ENCODE assay signal across 16 mouse cellular contexts in the genomic region with DNA sequence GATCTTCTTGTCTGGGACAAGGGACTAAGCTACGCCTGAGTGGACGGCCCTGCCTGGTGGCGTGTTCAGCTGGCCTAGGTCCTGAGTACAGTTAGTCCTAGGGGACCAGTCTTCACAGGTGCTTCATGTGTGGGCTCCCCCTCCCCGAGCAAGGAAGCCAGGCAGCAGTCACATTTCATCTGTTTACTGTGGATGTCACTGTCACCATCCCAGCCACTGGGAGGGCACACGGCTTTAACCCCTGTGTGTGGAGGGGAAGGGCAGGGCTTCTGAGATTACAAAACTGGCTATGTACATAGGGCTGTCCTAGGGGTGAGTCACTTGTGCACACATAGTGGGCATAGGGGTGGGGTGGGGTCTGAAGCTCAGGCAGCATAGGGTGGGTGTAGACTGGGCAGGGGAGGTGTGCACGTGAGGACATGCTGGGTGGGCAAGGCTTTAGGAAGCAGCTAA. TPM values are rescaled to one million over a fixed set of nuclear protein-coding genes. Genes with fewer than 3 reads are reported as not detected.
DNase-seq lines count a peak whose midpoint lies in the region; ATAC-seq and TF ChIP-seq lines count a peak whose summit lies in the region.
"Had no signal": no experiment of that assay in that cellular context is flagged by ENCODE, and none has a peak within 500 bp of the region (broad histone marks: within the 10 kb centered on the region; RNA-seq: fewer than 3 reads in every experiment).

No protein-coding gene starts in this region.

- TF ChIP-seq CTCF in kidney, postnatal 0 days (IDR thresholded peaks at IDR 0.05; ENCODE audit: low read depth): no peak
- TF ChIP-seq CTCF in MEL (IDR thresholded peaks at IDR 0.05 in 2 of 3, conservative IDR thresholded peaks at IDR 0.05 in 1 of 3; ENCODE audit: control insufficient read depth in 1 of 3, insufficient read depth in 1 of 3, low read depth in 2 of 3, low read length in 3 of 3, poor library complexity in 1 of 3, severe bottlenecking in 1 of 3): no peak
- TF ChIP-seq CTCF in liver, postnatal 0 days (IDR thresholded peaks at IDR 0.05; ENCODE audit: low read depth): no peak

- H3K27me3 ChIP-seq in forebrain, embryonic 13.5 days: no peaks in the 10 kb centered on the region
- no peaks in the 10 kb centered on the region for H3K27me3 ChIP-seq in forebrain, embryonic 11.5 days (ENCODE audit: control insufficient read depth, insufficient read depth, low read length)
- H3K27me3 ChIP-seq in kidney, postnatal 0 days (ENCODE audit: insufficient read depth, low read length): no peaks in the 10 kb centered on the region
- H3K27me3 ChIP-seq in MEL (ENCODE audit: control insufficient read depth in 1 of 2, insufficient read depth in 2 of 2, low read length in 2 of 2): no peaks in the 10 kb centered on the region
- no peaks in the 10 kb centered on the region for H3K27me3 ChIP-seq in liver, postnatal 0 days (ENCODE audit: insufficient read depth, low read length)

- ATAC-seq in forebrain, embryonic 13.5 days: no peak
- ATAC-seq in forebrain, embryonic 11.5 days (replicated peaks; ENCODE audit: low FRiP score): no peak
- ATAC-seq in kidney, postnatal 0 days (replicated peaks; ENCODE audit: low FRiP score, low read depth): peak; percentile 44; the same call in 1 of the 2 replicates
- peak; percentile 86 for ATAC-seq in liver, postnatal 0 days

- no peak overlapping the region for H3K4me2 ChIP-seq in forebrain, embryonic 13.5 days
- no peak overlapping the region for H3K4me2 ChIP-seq in forebrain, embryonic 11.5 days (ENCODE audit: low read depth, low read length, severe bottlenecking)
- H3K4me2 ChIP-seq in kidney, postnatal 0 days (ENCODE audit: low read length): no peak overlapping the region
- H3K4me2 ChIP-seq in liver, postnatal 0 days (ENCODE audit: low read depth, low read length): no peak overlapping the region

- H3K79me2 ChIP-seq in MEL (ENCODE audit: control insufficient read depth, insufficient read depth, low read length, poor library complexity): no peaks in the 10 kb centered on the region

- peaks cover 24% of the 10 kb centered on the region for H3K4me1 ChIP-seq in forebrain, embryonic 13.5 days
- no peaks in the 10 kb centered on the region for H3K4me1 ChIP-seq in forebrain, embryonic 11.5 days (replicated peaks; ENCODE audit: control insufficient read depth, insufficient read depth, low read length)
- peaks cover 21% of the 10 kb centered on the region; the same call in 1 of the 2 replicates for H3K4me1 ChIP-seq in kidney, postnatal 0 days (replicated peaks; ENCODE audit: insufficient read depth, low read length)
- H3K4me1 ChIP-seq in MEL (ENCODE audit: control insufficient read depth in 1 of 2, insufficient read depth in 2 of 2, low read length in 2 of 2): no peaks in the 10 kb centered on the region
- H3K4me1 ChIP-seq in liver, postnatal 0 days (ENCODE audit: insufficient read depth): peaks cover 6% of the 10 kb centered on the region; the same call in 1 of the 2 replicates

- TF ChIP-seq RAD21 in MEL (IDR thresholded peaks at IDR 0.05; ENCODE audit: low read depth, low read length): no peak

- H3K9ac ChIP-seq in forebrain, embryonic 13.5 days: no peak overlapping the region
- no peak overlapping the region for H3K9ac ChIP-seq in forebrain, embryonic 11.5 days (ENCODE audit: low read length)
- no peak overlapping the region for H3K9ac ChIP-seq in kidney, postnatal 0 days (ENCODE audit: low read depth, low read length)
- no peak overlapping the region for H3K9ac ChIP-seq in MEL (ENCODE audit: control insufficient read depth, low read depth, low read length, poor library complexity, severe bottlenecking)
- no peak overlapping the region for H3K9ac ChIP-seq in liver, postnatal 0 days (replicated peaks)

- no peak; a peak in 1 of 4 replicates for TF ChIP-seq POLR2A in MEL (IDR thresholded peaks at IDR 0.05; ENCODE audit: control insufficient read depth in 1 of 2, insufficient read depth in 1 of 2, low read depth in 1 of 2, low read length in 2 of 2, poor library complexity in 1 of 2)

- TF ChIP-seq EP300 in MEL (IDR thresholded peaks at IDR 0.05; ENCODE audit: low read depth in 1 of 2, low read length in 2 of 2): no peak
- TF ChIP-seq EP300 in liver, postnatal 0 days (IDR thresholded peaks at IDR 0.05; ENCODE audit: low read depth): no peak

- H3K4me3 ChIP-seq in forebrain, embryonic 13.5 days: no peak overlapping the region
- no peak overlapping the region for H3K4me3 ChIP-seq in forebrain, embryonic 11.5 days (ENCODE audit: low read depth, low read length)
- H3K4me3 ChIP-seq in kidney, postnatal 0 days (replicated peaks; ENCODE audit: low read depth, low read length): no peak overlapping the region
- H3K4me3 ChIP-seq in MEL (ENCODE audit: control insufficient read depth in 1 of 2, insufficient read depth in 1 of 2, low read depth in 2 of 2, low read length in 2 of 2): no peak overlapping the region
- no peak overlapping the region for H3K4me3 ChIP-seq in liver, postnatal 0 days (ENCODE audit: low read depth, low read length)

- 0 out of 2 replicates have a peak overlapping the region, but pooled peaks have one; percentile 14 for H3K27ac ChIP-seq in forebrain, embryonic 13.5 days
- H3K27ac ChIP-seq in forebrain, embryonic 11.5 days (ENCODE audit: low read depth, low read length): no peak overlapping the region
- H3K27ac ChIP-seq in kidney, postnatal 0 days: peak overlapping the region; percentile 47; the same call in 1 of the 2 replicates
- no peak overlapping the region for H3K27ac ChIP-seq in MEL (ENCODE audit: control insufficient read depth, low read depth, low read length)
- H3K27ac ChIP-seq in liver, postnatal 0 days (ENCODE audit: low read depth): 0 out of 2 replicates have a peak overlapping the region, but pooled peaks have one; percentile 35

- H3K9me3 ChIP-seq in forebrain, embryonic 13.5 days (replicated peaks): no peaks in the 10 kb centered on the region
- H3K9me3 ChIP-seq in forebrain, embryonic 11.5 days (ENCODE audit: control insufficient read depth, low read length): no peaks in the 10 kb centered on the region
- H3K9me3 ChIP-seq in kidney, postnatal 0 days (replicated peaks; ENCODE audit: low read length): no peaks in the 10 kb centered on the region
- no peaks in the 10 kb centered on the region for H3K9me3 ChIP-seq in MEL (replicated peaks; ENCODE audit: insufficient read depth, low read length)
- no peaks in the 10 kb centered on the region for H3K9me3 ChIP-seq in liver, postnatal 0 days (ENCODE audit: low read length)

- H3K36me3 ChIP-seq in forebrain, embryonic 13.5 days (ENCODE audit: poor library complexity, severe bottlenecking): peaks cover 56% of the 10 kb centered on the region
- H3K36me3 ChIP-seq in forebrain, embryonic 11.5 days (ENCODE audit: control insufficient read depth, insufficient read depth, low read length): peaks cover 18% of the 10 kb centered on the region
- peaks cover 14% of the 10 kb centered on the region; the same call in 1 of the 2 replicates for H3K36me3 ChIP-seq in kidney, postnatal 0 days (ENCODE audit: insufficient read depth, low read length)
- no peaks in the 10 kb centered on the region for H3K36me3 ChIP-seq in MEL (ENCODE audit: control insufficient read depth in 1 of 2, insufficient read depth in 2 of 2, low read length in 2 of 2)
- H3K36me3 ChIP-seq in liver, postnatal 0 days (replicated peaks; ENCODE audit: insufficient read depth, low read length): peaks cover 29% of the 10 kb centered on the region

- no peak for DNase-seq in forebrain, embryonic 11.5 days (ENCODE audit: low spot score)
- no peak for DNase-seq in kidney, postnatal 0 days (ENCODE audit: low spot score)
- no peak for DNase-seq in kidney, postnatal 10 days
- no peak for DNase-seq in MEL (ENCODE audit: low read depth, low spot score)
- DNase-seq in liver, postnatal 0 days: peak; percentile 56
- no peak for DNase-seq in spleen, adult 12 weeks (ENCODE audit: low spot score)
- DNase-seq in thymus, postnatal 10 days (ENCODE audit: low spot score in 2 of 2): no peak
- DNase-seq: cerebellum, adult 18-20 months; heart, adult 18-20 months; heart, postnatal 36 days; thymus, postnatal 25 days had no signal

- WGBS in forebrain, embryonic 13.5 days: 73% methylated on average over 6 of the region's 6 CpGs
- WGBS in forebrain, embryonic 11.5 days: 75% methylated on average over 6 of the region's 6 CpGs
- 35% methylated on average over 6 of the region's 6 CpGs for WGBS in kidney, postnatal 0 days
- WGBS in liver, postnatal 0 days (ENCODE audit: insufficient replicate concordance): 47% methylated on average over 6 of the region's 6 CpGs

RNA-seq across cellular contexts. Expression of a gene that starts 15.0 kb away (rescaled TPM):
- 19.7 and 20.2 TPM in 2 replicates for polyA plus RNA-seq in forebrain, embryonic 13.5 days (2015; fragmentation: Nextera tagmentation; extraction: Ambion mirVana)
- polyA plus RNA-seq in forebrain, embryonic 11.5 days (2014; fragmentation: Nextera tagmentation; extraction: Ambion mirVana): 16.5 and 17.4 TPM in 2 replicates
- polyA plus RNA-seq in kidney, postnatal 0 days (2015; fragmentation: Nextera tagmentation; extraction: Ambion mirVana): 94.5 and 94.7 TPM in 2 replicates
- 0.56 and 0.81 TPM in 2 replicates for total RNA-seq in MEL (2012; rRNA removed)
- polyA plus RNA-seq in MEL (2012; ENCODE audit: insufficient read depth in 1 of 2, insufficient read length in 2 of 2, low read depth in 1 of 2, low replicate concordance in 2 of 2, missing spikeins in 1 of 2): 1 to 10 TPM in 1 of 2 experiments, not detected in 1; 8.0 TPM
- 16.2 and 17.3 TPM in 2 replicates for polyA plus RNA-seq in liver, postnatal 0 days (2015; fragmentation: Nextera tagmentation; extraction: Ambion mirVana)

RNA-seq across cellular contexts. Expression of a gene that starts 16.4 kb away (rescaled TPM):
- polyA plus RNA-seq in forebrain, embryonic 13.5 days (2015; fragmentation: Nextera tagmentation; extraction: Ambion mirVana): 89.2 and 95.0 TPM in 2 replicates
- 56.8 and 59.2 TPM in 2 replicates for polyA plus RNA-seq in forebrain, embryonic 11.5 days (2014; fragmentation: Nextera tagmentation; extraction: Ambion mirVana)
- polyA plus RNA-seq in kidney, postnatal 0 days (2015; fragmentation: Nextera tagmentation; extraction: Ambion mirVana): 13.1 and 14.5 TPM in 2 replicates
- 35.8 and 57.6 TPM in 2 replicates for total RNA-seq in MEL (2012; rRNA removed)
- 1,000 to 10,000 TPM in 1 of 2 experiments, 100 to 1,000 TPM in 1; 101 to 1,219 TPM for polyA plus RNA-seq in MEL (2012; ENCODE audit: insufficient read depth in 1 of 2, insufficient read length in 2 of 2, low read depth in 1 of 2, low replicate concordance in 2 of 2, missing spikeins in 1 of 2)
- polyA plus RNA-seq in liver, postnatal 0 days (2015; fragmentation: Nextera tagmentation; extraction: Ambion mirVana): 14.5 and 16.1 TPM in 2 replicates

RNA-seq across cellular contexts. Expression of a gene that starts 35.3 kb away (rescaled TPM):
- 15.8 and 16.3 TPM in 2 replicates for polyA plus RNA-seq in forebrain, embryonic 13.5 days (2015; fragmentation: Nextera tagmentation; extraction: Ambion mirVana)
- 17.2 and 18.6 TPM in 2 replicates for polyA plus RNA-seq in forebrain, embryonic 11.5 days (2014; fragmentation: Nextera tagmentation; extraction: Ambion mirVana)
- 10.3 and 10.6 TPM in 2 replicates for polyA plus RNA-seq in kidney, postnatal 0 days (2015; fragmentation: Nextera tagmentation; extraction: Ambion mirVana)
- 113 and 150 TPM in 2 replicates for total RNA-seq in MEL (2012; rRNA removed)
- 100 to 1,000 TPM in 1 of 2 experiments, 10 to 100 TPM in 1; 47.0 to 169 TPM for polyA plus RNA-seq in MEL (2012; ENCODE audit: insufficient read depth in 1 of 2, insufficient read length in 2 of 2, low read depth in 1 of 2, low replicate concordance in 2 of 2, missing spikeins in 1 of 2)
- polyA plus RNA-seq in liver, postnatal 0 days (2015; fragmentation: Nextera tagmentation; extraction: Ambion mirVana): 5.7 and 6.1 TPM in 2 replicates

RNA-seq across cellular contexts. Expression of a gene that starts 50.0 kb away (rescaled TPM):
- not detected in 2 replicates for polyA plus RNA-seq in forebrain, embryonic 13.5 days (2015; fragmentation: Nextera tagmentation; extraction: Ambion mirVana)
- not detected in 2 replicates for polyA plus RNA-seq in forebrain, embryonic 11.5 days (2014; fragmentation: Nextera tagmentation; extraction: Ambion mirVana)
- polyA plus RNA-seq in kidney, postnatal 0 days (2015; fragmentation: Nextera tagmentation; extraction: Ambion mirVana): 0.28 and 0.52 TPM in 2 replicates
- not detected in 2 replicates for total RNA-seq in MEL (2012; rRNA removed)
- not detected for polyA plus RNA-seq in MEL (2012; ENCODE audit: insufficient read depth in 1 of 2, insufficient read length in 2 of 2, low read depth in 1 of 2, low replicate concordance in 2 of 2, missing spikeins in 1 of 2)
- polyA plus RNA-seq in liver, postnatal 0 days (2015; fragmentation: Nextera tagmentation; extraction: Ambion mirVana): 0.13 and 0.96 TPM in 2 replicates
- total RNA-seq: ES-E14; megakaryocyte-erythroid progenitor cell, adult 5-6 weeks; neutrophil, adult 5-6 weeks had no signal
- polyA plus RNA-seq: liver, adult 2 months had no signal

RNA-seq across cellular contexts. Expression of a gene that starts 50.5 kb away (rescaled TPM):
- polyA plus RNA-seq in forebrain, embryonic 13.5 days (2015; fragmentation: Nextera tagmentation; extraction: Ambion mirVana): 2.4 and 3.9 TPM in 2 replicates
- polyA plus RNA-seq in forebrain, embryonic 11.5 days (2014; fragmentation: Nextera tagmentation; extraction: Ambion mirVana): 4.4 and 5.4 TPM in 2 replicates
- 24.4 and 26.1 TPM in 2 replicates for polyA plus RNA-seq in kidney, postnatal 0 days (2015; fragmentation: Nextera tagmentation; extraction: Ambion mirVana)
- total RNA-seq in MEL (2012; rRNA removed): not detected in 2 replicates
- polyA plus RNA-seq in MEL (2012; ENCODE audit: insufficient read depth in 1 of 2, insufficient read length in 2 of 2, low read depth in 1 of 2, low replicate concordance in 2 of 2, missing spikeins in 1 of 2): not detected
- 0.97 and 1.0 TPM in 2 replicates for polyA plus RNA-seq in liver, postnatal 0 days (2015; fragmentation: Nextera tagmentation; extraction: Ambion mirVana)

Comparison
In these comparisons a context has a peak if more than half of its experiments do, and no peak if none do; other contexts are left out.
1. H3K27ac ChIP-seq: peak in forebrain, embryonic 13.5 days (single experiment), kidney, postnatal 0 days (single experiment) and liver, postnatal 0 days (single experiment); none in forebrain, embryonic 11.5 days (single experiment) and MEL (single experiment).
2. ATAC-seq: peak in kidney, postnatal 0 days (single experiment) and liver, postnatal 0 days (single experiment); none in forebrain, embryonic 13.5 days (single experiment) and forebrain, embryonic 11.5 days (single experiment).